Mouse (Mus musculus): Measurements from ENCODE around the gene Lca5.

Gene Lca5

DNA sequence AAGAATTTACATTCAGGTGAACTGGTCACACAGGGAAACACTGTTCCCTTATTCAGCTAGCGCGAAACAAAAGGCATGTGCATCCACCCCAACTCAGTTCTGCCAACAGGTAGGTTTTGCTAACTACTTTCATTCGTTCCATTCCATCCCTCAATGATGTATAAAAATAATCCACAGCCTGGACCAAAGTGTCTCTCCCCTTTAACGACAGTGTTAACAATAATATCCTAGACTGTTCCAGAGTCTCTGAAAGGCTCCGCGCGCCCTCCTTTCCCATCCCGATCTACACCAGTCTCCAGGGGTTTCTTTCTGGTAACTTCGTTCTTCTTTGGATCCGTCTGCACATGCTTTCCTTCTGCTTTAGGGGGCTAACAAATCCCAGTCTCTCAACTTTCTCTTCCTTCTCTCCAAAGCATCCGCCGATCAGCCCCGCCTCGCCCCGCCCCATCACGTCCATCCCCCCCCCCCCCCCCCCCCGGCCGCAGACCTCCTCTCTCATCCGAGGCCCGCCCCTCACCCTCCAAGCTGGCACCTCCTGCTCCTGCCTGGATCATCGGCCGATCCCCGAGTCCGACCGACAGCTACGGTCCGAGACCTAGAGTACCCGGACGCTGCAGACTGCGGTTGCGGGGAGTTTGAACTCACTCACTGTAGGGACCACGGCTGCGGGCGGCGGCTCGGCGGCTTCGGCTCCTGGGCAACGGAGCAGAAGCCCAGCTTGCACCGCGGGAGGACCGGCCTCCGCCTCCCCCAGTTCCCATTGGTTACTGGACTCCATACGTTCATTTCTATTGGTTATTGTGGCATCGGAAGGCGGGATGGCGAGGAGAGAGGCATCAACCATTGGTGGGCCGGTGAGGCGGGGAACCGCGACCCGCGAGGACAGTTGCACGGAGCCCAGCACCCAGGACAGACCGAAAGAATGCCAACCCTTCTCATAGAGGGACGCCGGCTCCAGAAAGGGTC is at the start of gene Lca5:
Gene Lca5, minus strand, starts transcription at position 736 of the 966 bp plus-strand sequence.
- peak; percentile 94 for DNase-seq

DNA sequence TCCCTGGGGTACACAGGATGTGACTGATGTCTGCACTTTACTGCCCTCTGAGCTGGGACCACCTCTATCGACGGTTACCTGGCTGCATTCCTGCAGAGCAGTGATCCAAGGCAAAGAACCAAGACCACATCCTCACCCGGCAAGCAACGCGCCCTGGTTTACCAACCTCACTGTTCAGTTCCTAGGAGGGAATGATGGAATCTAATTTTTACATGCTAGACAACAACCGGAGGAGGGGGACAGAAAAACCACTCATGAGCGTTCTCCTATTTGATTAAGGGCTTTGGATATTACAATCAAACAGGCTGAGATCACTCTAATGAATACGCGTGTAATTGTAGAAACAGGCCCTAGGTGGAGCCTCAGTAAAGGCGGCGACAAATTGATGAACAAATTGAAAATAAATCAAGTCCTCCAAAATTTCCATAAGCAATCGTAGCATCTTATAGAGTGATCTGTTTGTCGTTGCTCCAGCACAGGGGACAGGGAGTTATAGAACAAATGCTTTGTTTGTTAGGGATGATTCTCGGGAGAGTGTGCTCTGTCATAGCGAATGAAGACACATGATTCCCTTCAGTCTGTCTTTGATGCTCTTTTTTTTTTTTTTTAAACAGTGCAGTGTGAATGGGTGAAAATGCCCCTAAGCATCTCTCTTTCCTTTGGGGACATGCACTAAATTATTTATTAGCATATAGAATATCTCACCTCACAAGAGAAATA is 47.7 kb upstream of the Lca5 start:
- DNase-seq = no peak

DNA sequence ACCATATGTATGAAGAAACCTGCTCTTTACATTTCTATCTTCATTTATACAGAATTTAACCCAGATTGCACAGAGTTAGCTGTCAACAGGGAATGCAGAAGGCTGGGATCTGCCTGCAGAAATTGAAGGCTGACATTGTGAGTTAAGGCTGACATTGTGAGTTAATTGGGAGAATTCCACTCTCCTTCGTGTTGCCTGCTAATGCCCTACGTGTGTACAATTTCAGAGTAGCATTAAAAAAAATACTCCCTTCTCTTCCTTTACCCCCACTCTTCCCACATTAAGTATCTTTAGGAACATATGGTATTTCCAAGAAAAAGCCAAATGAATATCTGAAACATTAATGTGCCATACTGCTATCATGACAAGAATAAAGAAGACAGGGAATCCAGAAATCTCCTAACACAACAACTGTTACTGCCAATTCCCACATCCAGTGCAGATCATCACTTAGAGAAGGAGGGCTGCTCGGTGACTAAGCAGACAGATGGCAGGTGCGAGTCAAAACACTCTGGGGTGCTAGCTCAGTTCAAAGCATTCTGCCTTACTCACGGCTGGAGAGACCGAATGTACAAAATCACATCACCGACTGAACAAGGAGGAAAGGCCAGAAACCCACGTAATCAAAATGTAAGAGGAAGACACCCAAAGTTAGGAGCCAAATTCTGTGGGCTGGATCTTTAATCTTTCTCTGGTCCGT is 47.0 kb upstream of the Lca5 start:
- DNase-seq = no peak

DNA sequence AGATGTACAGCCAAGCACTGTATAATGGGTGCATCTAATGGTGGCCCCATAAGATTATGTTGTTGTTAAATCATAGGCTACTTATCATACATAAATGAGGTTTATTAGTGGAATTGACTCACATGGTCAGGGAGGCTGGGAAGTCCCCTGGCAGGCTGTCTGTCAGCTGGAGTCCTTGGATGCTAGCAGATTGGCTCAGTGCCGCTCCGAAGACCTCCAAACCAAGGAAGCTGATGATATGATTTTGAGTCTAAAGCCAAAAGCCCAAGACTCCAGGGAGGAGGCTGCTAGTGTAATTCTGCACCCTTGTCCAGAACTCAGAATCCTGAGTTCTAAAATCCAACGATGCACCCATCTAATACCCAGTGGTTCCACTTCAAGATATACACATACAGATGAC is 45.0 kb upstream of the Lca5 start:
- DNase-seq = no peak

DNA sequence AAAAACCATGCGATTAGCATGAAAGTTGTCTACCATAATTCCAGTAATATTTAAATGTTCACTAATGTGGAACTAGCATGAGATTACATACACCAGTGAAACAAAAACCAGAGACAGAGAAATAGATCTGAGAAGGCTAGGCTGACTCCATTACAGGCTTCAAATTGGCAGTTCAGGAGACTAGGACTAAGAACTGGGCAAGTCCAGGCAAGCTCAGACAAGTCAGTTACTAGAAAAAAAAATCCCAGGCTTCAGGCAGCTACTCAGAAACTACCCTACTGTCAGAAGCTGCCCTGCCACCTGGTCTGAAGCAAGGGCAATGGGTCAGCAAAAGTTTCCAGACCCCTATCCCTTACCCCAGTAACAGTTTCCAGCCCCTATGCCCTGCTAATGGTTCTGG is 44.4 kb upstream of the Lca5 start:
- DNase-seq = no peak

DNA sequence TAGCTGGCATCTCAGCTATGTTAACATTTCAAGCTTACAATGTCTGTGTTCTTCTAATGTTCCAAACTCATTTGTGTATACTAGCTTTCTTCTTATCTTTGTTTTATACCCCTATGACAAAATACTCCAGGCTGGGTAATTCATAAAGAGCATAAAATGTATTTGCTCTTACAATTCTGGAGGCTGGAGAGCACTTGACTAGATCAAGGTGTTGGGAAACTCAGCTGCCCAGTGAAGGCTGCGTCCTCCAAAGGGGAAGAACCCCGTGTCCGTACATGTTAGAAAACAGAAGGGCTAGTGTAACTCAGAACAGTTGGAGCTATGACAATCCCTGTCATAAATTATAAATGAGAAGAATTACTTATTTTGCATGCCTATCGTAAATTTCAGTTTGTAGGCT is 42.5 kb upstream of the Lca5 start:
- DNase-seq = no peak

DNA sequence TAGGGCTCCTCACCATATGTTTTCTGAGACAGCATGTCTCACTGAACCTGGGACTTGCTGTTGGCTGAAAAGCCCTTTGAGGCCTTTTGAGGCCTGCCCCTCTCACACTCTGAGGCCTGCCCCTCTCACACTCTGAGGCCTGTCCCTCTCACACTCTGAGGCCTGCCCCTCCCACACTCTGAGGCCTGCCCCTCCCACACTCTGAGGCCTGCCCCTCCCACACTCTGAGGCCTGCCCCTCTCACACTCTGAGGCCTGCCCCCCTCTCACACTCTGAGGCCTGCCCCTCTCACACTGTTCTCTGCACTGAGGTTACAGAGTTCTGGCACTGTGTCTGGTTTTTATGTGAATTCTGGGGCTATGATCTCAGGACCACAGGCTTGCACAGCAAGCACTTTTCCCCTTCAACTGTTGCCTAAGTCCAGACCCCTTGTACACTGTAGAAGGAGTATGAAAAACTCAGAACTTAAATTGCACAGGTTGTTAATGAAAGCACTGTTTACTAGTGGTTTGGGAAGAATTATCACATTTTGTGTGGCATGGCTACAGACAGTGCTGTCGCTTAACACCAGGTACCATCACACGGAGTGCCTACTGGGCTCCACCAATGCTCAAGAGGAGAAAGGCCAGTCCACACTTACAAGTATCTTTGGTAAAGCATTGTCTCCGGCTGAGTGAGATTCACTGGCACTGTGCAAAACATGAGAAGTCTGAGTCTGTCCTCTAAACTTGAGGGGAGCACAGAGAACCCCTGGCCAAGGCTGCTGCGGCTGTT is 41.4 kb upstream of the Lca5 start:
- no peak for DNase-seq

DNA sequence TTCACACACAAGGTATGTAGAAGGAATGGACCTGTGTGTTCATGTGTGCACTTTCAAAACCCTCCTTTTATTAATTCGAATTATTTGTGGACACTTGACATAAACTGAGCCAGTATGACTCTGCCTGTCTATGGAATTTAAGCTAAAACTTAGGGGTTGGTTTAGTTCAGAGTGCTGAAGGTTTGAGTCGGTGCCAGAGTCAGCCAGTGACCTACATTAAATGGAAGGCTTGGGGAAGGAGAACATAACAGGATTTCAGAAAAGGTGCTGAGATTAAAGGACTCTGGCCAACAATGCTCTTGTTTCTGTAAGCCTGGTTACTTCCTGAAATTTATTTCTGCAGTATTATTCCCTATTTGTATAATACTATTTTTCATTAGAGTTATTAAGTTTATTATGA is 28.9 kb upstream of the Lca5 start:
- no peak for DNase-seq

DNA sequence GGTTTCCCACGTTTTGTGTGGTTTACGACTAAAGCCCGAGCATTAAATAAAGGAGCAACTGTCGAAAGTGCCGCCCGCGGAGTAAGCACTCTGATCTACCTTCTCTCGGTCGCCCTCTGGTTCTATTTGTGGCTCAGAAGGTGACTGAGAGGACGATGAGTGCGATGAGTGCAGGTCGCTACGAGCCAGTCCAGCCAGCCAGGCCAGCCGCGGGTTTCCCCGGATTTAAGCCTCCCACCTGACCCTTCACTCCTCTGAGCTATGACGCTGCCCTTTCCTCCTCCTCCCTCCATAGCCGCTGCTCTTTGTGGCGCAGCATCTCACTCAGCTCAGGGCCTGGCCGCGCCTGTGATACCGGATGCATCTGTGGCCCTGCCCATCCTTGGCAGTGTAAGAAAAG is 6.8 kb upstream of the Lca5 start:
- DNase-seq = peak; percentile 53

DNA sequence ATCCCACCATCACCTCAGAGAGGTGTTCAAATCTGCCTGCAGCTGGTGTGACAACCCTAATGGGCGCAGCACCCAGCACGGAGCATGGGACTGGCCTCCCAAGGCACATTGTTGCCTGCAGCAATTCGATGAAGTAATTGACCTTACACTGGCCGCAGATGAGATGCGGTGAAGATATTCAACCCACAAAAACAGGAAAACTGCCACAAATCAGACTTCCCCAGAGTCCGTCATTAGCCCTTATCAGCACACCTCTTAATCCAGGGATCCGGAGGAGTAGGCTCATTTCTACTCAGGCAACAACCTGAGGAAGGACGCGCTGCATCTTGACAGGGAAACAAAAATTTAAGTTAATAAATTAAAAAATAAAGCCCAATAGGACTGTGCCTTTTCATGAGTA is 6.2 kb upstream of the Lca5 start:
- DNase-seq = no peak

DNA sequence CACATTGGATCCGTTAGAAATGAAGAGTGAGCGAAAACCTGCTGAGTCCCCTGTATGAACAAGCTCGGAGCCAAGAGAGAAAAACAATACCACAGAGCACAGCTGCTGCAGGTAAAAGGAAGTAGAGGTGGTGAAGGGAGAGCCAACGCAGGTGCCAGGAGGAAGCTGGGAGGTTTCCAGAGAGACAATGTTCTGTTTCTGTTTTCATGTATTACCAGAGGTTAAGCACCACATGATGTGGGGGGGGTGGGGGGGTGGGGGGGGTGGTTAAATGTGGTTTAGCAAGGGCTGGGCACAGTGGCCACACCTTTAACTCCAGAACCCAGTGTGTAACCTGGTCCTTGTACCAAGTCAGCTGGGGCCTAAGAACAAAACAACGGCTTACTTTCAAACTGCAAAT is 3.3 kb downstream of the Lca5 start:
- DNase-seq = peak; percentile 42

DNA sequence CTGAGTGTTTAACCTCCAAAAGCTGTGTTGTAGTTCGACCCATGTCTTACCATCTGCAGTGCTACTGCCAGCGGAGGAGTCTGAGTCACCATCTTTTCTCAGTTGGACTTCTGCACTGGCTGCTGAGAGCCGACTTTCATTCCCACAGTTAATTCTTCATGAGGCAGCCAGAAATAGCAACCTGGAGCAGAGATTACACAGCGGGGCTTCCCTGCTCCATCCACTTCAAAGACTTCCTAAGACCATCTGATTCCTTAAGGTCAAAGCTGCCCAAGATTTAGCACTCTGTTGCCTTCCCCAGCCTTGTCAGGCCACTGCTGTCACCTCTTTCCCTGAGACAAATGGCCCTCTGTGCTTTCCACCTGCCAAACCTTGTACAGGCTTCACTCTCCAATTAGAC is 6.4 kb downstream of the Lca5 start:
- no peak for DNase-seq

DNA sequence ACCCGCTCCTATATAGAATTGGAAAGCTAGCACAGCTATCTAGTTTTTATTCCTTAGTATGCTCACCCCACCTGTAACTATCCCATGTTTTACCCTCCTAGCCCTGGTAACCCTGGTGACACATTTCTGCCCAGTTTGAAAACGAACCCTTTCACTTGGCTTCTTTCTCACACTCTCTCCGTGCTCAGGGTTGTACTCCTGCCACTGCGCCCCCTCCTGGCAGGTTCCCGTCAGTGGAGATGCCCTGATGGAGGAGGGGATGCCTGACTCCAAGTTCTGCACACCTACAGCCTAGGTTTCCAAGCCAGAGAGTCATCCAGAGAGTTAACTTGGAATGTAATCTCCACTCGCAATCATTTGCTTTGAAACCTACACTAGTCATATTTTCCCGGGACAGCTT is 7.3 kb downstream of the Lca5 start:
- DNase-seq = peak; percentile 67

DNA sequence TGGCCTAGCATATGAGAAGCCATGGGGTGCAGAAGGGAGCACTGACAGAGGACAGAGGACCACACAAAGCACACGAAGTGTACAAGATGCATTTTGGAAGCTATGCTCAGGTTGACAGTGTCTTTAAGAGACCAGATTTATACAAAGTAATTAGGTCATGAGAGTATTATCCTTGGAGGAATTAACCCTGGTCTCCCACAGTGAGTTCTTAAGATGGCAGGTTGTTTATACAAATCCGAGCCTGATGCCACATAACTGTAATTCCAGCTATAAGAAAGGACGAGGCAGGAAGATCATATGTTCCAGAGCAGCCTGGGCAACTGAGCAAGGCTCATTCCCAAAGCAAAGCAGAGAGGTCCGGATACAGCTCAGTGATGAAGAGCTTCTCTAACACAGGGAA is 13.0 kb downstream of the Lca5 start:
- DNase-seq = no peak

DNA sequence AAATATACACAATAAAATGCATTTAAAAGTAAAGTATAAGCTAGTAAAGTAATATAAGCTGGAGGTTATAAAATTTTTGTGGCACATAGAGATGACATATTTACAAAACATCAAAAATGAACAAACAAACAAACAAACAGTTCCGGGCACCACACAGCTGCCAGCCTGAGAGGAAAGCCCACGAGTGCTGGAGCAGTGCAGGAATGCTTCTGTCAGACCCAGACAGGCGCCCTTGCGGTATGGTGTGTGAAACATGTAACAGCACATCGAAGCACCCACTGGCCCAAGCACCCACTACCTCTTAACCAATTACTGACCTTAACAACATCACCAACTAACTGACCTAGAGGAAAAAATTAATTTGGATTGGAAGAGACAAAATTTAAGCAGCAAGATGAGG is 22.0 kb downstream of the Lca5 start:
- DNase-seq = no peak

DNA sequence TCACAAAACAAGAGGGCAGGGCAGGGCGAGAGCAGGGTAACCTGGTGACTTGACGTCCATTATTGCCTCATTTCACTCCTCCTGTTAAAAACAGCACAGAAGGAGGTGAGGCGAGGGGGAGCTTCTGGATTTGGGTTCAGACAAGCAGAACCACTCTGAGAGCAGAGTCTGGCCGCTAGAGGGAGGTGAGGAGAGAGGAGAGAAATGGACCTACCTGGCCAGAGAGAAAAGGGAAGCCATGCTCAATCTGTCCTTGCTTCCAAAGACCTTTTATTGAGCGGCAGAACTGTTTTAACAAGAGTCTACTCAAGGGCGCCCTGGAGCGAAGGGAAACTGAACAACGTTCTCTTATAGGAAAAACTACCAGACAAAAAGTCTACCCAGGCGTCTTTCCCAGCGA is 27.9 kb downstream of the Lca5 start:
- DNase-seq = no peak

DNA sequence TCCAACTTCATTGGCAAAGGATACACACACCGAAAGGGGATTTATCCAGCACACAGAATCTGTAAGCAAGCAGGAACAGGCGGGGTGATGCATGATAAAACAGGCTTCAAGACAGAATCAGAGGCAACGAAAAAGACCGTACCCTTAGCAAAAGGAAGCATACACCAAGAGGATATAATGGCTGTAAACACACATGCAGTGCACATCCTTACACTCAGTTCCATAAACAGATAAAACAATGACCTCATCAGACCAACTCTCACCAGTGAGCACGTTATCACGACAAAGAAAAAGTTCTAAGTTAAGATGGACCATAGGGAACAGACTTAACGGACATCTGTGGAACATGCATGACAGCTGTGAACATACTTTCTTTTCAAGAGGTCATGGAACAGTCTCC is 35.8 kb downstream of the Lca5 start:
- DNase-seq = no peak

DNA sequence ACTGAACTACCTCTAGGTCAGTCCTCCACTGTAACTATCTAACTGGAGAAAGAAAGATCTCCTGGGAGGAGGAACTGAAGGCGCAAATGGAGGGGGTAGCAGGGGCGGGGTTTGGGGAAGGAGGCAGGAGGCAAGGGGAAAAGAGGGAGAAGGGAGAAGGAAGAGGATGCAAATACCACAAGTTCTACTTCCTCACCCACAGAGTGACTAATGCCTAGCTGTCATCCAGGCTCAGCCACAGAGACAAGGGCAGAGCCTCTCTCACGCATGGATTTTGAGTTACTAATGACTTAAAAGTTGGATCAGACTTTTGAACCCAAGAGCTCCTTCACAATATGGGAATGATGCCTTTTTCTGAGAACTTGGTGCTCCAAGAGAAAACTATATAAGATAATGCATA is 40.1 kb downstream of the Lca5 start:
- no peak for DNase-seq

DNA sequence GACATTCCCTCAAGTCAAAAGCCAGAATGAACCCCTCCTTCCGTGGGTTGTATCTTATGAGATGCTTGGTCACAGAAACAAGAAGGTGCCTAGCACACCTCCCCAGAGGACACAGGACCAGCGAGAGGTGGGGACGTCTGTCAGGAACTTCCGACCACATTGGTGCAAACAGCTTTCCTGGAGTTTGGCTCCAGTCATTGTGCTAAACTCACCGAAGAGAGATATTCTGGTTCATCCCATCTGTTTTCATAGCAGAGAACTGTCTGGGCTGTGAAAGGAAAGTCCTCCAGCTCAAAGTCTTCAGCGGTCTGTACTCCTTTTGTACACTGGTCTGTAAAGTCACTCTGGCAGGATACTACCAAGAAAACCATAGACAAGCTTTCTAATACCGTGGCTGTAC is 41.5 kb downstream of the Lca5 start:
- DNase-seq = no peak

DNA sequence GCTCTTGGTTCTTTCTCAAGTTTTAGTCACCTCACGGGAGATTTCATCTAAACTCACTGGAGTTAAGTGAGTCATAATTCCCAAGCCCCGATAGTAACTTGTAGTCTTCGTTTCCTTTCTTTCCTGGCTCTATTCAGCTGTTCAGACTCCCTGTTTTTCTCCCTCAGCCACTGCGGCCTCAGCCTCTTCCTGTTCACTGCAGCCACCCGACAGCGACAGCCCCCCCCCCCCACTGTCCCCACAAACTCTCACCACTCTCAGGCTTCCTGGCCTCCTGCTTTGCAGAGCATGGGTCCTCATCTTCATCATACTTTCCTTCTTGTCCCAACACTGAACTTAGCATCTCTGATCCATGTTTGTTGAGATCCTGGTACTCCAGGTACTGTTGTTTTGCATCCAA is 42.7 kb downstream of the Lca5 start:
- no peak for DNase-seq

DNA sequence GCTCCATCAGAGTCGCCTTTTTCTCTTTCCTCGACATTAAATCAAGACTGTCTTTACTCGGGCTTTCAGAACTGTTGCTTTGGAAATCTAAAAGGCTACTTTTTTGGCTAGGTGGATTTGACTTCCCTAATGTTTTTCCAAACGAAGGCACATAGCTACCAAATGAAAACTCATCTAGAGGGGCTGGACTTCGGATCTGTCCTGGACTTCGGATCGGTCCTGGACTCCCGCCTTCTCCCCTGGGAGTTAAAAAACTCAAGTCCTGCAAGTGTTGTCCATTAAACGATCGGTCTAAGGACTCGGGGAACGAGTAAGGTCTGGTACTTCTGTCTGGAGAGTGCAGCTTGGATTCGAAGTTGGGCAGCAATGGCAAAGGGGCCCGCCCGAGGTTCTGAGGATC is 45.5 kb downstream of the Lca5 start:
- no peak for DNase-seq

DNA sequence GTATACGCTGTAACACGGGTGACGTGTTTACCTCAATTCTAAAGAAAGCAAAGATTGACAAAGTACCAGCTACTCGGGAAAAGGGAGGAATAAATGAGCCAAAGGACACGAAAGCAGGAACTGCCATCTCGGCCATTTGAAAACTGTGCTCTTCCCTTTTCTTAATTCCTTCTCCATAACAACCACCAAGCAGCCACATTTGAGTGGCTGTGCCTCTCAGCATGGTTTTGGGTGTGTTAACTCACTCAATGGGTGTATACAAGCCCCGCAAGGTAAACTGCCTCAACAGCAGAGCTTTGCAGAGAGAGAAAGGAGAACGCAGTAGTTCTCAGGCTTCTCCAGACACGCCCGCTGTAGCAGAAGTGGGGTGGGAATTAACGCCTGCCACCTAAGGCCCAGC is 48.9 kb downstream of the Lca5 start:
- DNase-seq = no peak

DNA sequence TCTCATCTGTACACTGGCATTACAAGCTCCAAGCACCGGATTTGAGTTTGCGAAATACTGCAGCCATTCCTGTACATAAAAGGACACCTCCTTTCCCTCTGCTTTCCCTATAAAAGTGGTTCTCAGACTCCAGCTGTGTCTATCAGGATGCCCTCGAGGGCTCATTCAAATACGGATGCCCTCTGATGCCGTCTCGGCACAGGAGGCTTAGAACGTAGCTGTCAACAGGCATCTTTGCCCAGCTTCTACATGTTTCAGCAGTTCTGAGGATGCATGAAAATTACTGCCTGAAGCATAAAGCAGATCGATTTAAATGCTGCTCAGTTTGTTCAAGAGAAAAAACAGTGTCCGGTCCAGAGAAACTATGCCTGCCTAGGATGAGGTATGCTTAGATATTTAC is 51.4 kb downstream of the Lca5 start:
- DNase-seq = no peak
